Mouse (Mus musculus) spleen, adult 2 months (tissue): Measurements from ENCODE around the gene Ly75.

ENCODE experiments used
- CTCF ChIP-seq: fragments of 200-500 bp; IDR thresholded peaks from 2 replicates; pipeline ENCODE4 v1.5.1; 2011; ENCODE audit warnings: mild to moderate bottlenecking, inconsistent platforms; ENCODE audit not compliant: insufficient read depth, insufficient read length, insufficient replicate concordance; ENCODE audit errors: extremely low read depth
- POLR2A ChIP-seq: fragments of 200-500 bp; IDR thresholded peaks from 2 replicates; pipeline ENCODE4 v1.6.1; 2011; ENCODE audit warnings: low read depth, low read length, inconsistent platforms

- TF ChIP-seq POLR2A (no peak), CTCF (no peak)
These were observed 3.7 kb upstream of the Ly75 start for GRCm38 (mm10) chr2:60386835-60387234.
